Mouse (Mus musculus): Measurements from ENCODE around the gene Hnrnpab.

The Hnrnpab gene

GRCm38 (mm10) chr11:51565062-51565461 is 41.6 kb downstream of the Hnrnpab start:
- no peak for DNase-seq (ENCODE audit: low read depth, low spot score)

GRCm38 (mm10) chr11:51563276-51563675 is 43.4 kb downstream of the Hnrnpab start:
- no peak for DNase-seq (ENCODE audit: low read depth, low spot score)

GRCm38 (mm10) chr11:51555066-51555465 is 51.6 kb downstream of the Hnrnpab start:
- no peak for DNase-seq (ENCODE audit: low read depth, low spot score)

- DNase-seq (ENCODE audit: low read depth, low spot score), result no peak
These were observed 52.1 kb downstream of the Hnrnpab start for GRCm38 (mm10) chr11:51554590-51554989.

GRCm38 (mm10) chr11:51552091-51552490 is 54.6 kb downstream of the Hnrnpab start:
- DNase-seq (ENCODE audit: low read depth, low spot score), result no peak

- no peak for DNase-seq (ENCODE audit: low read depth, low spot score)
These were observed 55.4 kb downstream of the Hnrnpab start for GRCm38 (mm10) chr11:51551253-51551652.

Measured in mesoderm, embryonic 11.5 days (tissue).